Mouse (Mus musculus) neutrophil, adult 5-6 weeks (primary cell): Measurements from ENCODE around the gene Syt2. TPM values are rescaled to one million over a fixed set of nuclear protein-coding genes. Genes with fewer than 3 reads are reported as not detected.

Source experiments
- ATAC-seq: fragments of 151-379, 151-347 bp; 2 replicates; pipeline ENCODE4 v1.8.0; 2017; ENCODE audit warnings: mild to moderate bottlenecking, moderate TSS enrichment; ENCODE audit not compliant: insufficient number of reproducible peaks, poor library complexity, low FRiP score, severe bottlenecking; ENCODE audit errors: extremely low read depth
- total RNA-seq: library from RNA; stranded (forward); fragments of 200-1000 nt; gene quantifications from 2 replicates; pipeline ENCODE4 v1.2.3, GENCODE M21; 2017

Syt2 gene
- total RNA-seq, 1 experiment from 2014 or later, result not detected

DNA sequence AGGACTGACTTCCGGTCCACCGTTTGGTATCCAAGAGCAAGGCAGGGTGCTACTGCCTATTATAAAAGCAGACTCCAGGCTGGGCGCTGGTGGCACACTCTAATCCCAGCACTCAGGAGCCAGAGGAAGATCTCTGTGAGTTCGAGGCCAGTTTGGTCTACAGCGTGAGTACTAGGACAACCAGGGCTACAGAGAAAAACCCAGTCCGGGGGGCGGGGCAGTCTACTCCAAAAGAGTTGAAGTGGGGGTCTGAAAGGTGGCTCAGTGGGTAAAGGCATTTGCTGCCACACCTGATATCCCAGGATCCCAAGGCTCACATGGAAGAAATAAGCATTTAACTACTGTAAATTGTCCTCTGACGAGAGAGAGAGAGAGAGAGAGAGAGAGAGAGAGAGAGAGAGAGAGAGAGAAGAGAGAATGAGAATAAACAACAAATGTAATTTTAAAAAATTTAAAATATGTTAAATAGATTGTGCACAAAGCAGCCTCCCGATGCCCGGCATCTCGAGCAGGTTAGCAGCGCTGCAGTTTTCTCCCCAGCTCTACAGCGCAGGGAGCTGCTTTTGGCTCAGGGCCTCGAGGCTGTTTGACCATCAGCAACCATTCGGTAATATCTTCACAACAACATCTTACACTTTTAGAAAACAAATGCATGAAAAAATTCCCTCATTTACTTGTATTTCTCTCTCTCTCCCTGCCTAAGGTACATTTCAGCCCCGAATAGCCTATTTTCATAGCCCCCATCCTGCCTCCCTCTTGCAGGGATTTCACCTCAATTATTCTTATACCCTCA lies 873 bp upstream of the Syt2 start:
- ATAC-seq, result no peak

DNA sequence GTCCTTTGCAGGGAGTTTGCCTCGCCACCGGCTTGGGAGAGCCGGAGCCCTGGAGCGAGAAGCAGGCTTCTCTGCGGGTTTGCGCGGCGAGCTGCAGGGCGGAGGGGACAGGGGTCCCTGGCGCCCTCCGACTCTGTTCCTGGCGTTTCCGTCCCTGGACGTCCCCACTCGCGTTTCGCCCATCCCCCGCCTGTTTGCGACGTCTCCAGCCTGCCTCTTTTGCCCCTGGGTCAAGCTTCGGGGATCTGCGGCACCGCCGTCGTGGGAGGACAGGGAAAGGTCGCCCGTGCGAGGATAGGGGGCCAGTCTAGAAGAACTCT lies 446 bp downstream of the Syt2 start:
- ATAC-seq, result no peak

DNA sequence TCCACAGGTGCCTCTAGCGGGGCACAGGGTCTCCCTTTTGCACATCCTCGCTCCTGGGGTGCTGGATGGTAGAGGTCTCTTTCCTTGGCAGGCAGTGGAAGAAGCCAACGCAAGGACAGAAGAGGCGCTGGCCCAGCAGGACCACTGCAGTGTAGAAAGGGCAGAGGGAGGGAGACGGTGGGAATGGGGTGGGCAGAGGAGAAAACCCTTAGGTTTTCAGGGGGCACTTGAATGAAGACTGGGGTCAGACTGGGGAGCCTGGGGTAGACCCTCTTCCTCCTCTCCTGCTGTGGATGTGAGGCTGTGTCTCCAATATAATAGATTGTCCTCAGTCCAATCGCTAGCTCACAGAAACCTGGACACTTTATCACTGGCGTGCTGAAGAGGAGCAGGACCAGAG lies 1.1 kb downstream of the Syt2 start:
- ATAC-seq, result no peak

DNA sequence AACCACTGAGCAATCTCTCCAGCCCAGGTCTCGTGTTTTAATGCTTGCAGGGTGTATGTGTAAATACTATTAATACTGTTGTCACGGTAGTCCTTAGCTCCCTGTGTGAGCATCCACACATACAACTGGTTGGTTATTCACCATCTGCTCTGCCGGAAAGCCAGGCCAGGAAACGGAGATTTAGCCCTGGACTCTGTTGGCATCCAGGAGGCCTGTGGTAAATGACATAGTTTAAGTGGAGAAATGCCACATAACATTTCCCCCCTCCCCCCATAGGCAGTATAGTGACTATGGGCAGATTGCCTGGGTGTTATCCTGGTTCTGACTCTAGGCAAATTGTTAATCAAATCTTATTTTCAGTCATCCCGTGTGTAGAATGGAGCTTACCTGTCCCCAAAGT lies 4.3 kb downstream of the Syt2 start:
- no peak for ATAC-seq

DNA sequence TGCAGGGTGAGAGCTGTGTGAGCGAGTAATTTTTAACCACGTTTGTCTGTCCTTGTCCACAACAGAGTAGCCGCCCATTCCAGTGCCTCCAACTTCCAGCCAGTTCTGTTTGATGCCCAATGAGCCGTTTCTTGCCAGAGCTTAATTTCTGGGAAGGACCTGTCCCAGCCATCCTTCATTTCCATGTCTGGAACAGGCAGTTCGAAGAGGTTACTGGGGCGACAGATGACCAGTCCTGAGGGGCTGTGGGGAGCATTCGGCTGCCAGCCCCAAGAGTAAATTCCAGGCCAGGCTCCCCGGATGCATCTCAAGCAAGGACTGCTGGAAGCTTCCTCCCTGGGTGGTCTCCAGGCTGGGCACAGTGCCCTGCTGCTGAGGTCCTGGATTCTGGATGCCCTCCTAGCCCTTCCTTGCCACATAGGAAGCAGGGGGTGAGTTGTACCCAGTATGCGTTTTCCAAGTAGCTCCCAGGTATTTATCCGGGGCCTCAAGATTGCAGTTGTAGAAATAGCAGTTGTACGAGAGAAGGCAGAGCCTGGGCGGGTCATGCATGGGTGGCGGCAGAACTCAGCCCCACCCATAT lies 4.9 kb downstream of the Syt2 start:
- ATAC-seq, result peak; percentile 55; the same call in 1 of the 2 replicates

DNA sequence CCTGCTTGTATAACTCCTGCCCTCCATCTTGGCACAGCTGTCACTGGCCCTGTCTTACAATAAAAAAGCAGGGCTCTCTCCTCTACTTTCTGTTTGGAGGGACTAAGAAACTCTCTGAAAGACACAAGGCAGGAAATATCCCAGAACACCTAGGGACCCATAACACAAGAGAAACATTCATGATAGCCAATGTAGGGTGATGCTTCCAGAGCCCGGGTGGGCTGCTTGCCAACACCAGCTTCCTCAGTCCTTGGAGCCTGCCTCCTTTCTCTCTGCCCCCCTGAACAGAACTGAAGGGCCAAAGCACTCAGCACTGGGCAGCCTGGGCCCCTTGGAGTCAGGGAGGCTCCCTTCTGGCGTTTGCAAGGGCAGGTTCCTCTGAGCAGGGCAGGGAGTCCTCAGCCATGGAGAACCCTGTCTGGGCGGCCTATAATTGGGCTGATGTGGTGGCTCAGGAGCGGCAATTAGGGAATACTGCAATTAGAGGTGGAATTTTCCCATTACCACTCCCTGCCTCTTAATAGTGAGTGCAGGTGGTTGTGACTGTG lies 5.4 kb downstream of the Syt2 start:
- ATAC-seq, result no peak

DNA sequence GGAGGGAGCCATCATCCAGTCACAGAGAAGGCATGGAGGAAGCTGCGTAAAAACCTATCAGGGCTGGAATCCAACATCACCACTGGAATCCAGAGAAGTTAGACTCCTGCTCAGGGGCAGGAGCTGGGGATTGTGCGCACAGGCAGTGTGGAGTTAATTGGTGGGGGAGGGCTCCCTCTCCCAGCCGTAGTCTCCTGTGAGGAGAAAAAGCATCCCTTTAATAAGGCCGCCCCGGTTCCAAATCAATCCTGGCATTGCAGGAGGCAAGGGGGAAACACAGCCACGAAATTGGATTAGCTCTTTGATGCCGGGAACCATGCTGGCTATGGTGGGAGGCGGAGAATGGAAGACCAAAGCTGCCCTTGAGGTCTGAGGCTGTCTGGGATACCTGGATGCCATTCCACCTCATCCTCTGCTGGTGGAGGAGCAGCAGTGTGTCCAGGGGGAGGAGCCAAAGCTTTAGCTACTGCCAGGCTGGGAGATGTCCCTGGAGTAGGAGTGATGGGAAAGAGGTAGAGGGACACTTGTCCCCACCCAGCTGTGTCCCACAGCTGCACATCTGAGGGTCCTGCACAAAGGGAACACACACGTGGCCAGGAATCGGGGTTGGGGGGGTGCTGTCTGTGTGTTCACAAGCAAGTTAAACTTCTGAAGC lies 7.3 kb downstream of the Syt2 start:
- ATAC-seq, result no peak

DNA sequence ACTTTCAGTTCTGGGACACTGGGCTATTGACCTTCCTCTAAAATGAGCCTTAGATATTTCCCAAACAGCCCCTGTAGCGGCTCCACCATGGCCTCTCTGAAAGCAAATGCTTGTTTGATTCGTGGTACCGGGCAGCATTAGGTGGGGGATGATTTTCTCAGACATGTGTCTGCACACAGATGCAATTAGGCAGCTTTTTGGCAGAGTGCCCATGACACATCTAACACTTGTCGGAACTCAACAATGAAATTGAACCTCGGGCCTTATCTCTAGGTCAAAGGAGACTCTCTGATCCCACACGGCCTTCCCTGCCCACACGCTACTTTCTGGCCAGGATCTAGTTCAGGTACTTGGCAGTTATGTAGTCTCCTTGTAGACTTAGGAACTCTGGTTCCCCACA lies 12.4 kb downstream of the Syt2 start:
- ATAC-seq, result no peak

DNA sequence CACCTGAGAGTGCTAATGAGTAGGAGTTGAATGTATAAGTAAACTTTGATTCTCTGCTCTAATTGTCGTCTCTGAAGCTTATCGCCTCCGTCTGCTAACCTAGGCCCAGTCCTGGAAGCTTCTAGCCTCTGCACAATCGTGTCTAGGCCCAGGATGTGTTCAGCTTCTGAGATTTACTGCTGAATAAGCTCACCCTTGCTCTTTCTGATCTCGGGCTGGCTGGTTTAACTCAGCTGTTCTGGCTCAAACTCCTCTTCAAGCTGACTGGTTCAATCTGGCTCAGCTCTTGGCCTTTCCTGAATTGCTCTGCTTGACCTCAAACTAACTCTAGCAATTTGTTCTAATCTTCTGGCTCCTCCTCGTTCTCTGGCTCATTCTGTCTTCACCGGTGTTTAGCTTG lies 13.7 kb downstream of the Syt2 start:
- no peak for ATAC-seq

DNA sequence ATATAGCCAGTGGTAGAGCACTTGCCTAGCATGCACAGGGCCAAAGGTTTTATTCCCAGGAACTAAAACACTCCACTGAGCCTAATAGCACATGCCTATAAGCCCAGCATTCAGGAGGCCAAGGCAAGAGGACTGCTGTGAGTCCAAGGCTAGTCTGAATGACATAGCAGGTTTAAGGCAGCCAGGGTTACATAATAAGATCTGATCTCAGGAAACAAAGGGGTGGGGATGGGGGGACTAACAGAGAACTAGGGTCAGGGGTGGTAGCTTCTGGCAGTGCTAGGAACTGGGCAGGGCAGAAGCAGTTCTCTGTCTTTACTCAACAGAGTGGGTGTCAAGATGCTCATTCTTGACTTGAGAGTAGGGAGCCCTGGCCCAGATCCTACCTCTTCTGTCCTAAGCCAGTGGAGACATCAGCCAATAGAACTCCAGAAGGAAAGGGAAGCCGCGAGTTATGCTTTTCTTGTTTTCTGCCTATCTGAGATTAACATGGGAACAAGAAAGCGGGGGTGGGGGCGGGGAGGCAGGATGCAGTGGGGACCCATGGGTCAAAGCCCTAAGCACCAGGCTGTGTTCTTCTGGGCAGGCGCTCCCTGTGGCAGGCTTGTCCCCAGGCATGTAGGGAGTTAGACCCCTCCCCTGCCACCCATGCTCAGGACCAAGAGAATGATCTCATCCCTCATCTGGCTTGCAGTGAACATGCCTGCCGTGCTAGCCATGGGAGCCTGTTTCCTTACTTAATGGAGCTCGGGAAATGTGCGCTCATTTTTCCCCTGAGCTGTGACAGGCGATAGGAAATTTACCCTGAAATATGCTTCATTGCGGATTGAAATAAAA lies 25.0 kb downstream of the Syt2 start:
- ATAC-seq, result no peak

DNA sequence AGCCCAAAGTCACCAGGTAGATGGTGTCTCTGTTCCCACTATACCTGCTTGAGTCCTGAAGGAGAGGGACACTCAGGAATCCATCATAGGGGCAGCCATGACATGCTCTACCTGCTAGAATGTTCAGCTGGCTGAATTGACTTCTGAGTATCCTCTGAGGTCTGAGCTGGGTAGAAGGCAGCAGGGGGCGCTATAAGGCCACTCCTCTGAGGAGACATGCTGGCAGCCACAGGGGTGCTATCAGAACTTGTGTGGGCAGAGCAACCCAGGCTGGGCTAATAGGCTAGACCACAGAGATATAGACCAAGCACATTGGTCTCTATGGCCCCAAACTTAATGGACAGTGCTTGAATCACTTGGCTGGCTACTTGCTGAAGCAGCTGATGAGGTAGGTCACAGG lies 27.8 kb downstream of the Syt2 start:
- ATAC-seq, result no peak

DNA sequence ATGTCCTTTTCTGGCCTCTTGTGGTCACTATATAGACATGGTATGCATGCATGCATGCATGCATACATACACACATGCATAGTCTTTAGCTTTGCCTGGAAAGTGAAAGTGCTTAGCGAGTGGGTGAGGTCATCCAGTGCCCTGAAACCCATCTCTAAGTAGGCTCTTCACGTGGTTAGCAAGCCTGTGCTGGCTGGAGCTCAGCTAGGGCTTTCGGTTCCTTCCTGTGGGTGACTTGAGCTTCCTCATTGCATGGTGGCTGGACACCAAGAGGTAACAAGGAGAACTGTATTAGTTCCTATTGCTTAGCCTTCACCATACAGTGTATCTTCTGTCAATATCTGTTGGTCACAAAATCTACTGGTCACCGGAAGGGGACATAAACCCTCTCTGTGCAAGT lies 33.0 kb downstream of the Syt2 start:
- peak; percentile 86 for ATAC-seq

DNA sequence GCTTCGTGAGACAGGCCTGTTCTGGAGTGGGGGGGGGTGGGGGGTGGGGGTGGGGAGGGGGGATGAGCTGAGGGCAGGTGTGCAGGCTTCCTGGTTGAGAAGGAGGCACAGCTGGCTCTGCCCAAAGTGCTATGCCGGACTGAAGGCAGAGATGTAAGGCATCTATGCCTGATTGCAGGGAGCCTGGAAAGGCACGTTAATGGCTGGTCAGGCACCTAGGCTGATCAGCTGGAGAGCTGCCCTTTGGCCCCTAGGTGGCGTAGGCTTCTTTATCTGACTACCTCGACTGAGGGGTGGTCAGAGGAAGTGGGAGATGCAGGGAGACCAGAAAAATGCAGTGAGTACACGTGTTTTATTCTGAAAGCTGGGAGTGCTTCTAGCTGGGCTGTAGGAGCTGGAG lies 34.1 kb downstream of the Syt2 start:
- no peak for ATAC-seq

DNA sequence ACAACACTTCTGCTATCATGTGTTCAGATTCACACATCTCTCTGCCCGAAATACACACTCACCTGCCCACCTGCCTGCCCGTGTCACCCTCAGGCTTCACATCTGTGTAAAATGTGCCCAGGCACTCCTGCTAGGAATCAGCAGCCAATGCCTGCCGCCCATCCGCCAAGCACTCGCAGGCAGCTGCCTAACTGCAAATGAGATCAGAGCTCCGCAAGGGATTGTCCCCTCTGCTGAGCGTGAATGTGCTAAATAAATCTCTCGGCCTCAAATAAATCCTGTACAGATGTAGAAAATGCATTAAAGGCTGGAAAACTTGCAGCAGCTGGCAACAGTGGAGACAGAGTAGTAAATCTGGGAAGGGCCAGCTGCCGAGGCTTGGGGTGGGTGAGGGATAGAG lies 36.0 kb downstream of the Syt2 start:
- ATAC-seq, result no peak

DNA sequence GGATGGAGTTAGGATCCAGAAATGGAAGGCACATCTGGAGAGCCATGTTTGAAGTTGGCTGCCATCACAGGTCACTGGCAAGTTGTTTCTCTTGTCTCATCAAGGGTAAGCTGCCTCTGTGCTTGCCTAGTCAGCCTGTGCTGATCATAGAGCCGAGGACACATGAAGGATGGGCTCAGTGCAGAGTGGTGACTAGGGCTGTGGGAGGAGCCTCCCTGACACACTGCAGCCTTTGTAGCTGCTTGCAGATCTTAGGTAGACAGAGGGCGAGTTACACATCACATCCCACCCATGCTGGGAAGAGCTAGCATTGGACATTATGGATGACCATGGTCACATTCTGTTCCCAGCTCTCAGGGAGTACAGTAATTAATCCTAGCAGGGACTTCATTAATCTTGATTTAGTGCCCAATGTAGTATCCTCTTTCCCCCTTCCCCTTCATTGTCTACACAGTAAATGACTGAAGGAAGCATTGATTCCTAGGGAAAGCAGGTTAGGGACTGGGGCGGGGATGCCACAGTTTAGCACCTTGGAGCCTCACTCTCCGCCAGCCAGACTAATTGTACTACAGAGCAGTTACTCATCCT lies 40.5 kb downstream of the Syt2 start:
- no peak for ATAC-seq

DNA sequence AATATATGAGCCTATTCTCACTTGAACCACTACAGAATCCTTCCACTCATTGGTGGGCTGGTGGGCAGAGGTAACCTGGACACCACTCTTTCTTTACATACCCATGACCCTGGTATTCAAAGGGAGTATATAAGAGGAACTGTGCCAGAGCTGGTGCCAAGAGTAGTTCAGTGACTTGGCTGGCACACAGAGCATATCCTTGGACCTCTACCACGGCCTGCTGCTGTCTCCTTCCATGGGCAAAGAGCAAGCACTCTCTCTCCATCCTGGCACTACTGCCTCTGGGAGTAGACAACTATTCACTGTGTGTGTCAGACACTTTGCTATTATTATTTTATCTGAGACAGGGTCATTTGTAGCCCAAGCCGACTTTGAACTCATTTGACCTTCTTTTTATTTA lies 49.8 kb downstream of the Syt2 start:
- no peak for ATAC-seq

DNA sequence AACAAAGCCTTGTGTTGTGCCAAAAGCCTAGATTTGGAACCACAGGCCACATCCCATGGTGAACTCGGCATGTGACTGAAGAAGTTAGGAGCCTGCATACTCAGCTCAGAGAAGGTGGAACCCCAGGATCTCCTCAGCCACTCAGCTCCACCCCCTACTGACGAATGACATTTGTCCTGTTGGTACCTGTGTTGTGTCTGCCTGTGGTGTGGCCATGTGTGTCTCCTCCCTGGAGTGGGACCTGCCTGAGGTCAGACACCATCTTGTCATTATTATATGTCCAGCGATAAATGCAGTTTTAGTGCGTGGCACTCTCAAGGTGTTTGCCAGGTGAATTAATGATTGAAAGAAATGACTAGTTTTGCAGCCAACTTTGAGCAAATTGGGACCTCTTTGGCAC lies 50.6 kb downstream of the Syt2 start:
- no peak for ATAC-seq

DNA sequence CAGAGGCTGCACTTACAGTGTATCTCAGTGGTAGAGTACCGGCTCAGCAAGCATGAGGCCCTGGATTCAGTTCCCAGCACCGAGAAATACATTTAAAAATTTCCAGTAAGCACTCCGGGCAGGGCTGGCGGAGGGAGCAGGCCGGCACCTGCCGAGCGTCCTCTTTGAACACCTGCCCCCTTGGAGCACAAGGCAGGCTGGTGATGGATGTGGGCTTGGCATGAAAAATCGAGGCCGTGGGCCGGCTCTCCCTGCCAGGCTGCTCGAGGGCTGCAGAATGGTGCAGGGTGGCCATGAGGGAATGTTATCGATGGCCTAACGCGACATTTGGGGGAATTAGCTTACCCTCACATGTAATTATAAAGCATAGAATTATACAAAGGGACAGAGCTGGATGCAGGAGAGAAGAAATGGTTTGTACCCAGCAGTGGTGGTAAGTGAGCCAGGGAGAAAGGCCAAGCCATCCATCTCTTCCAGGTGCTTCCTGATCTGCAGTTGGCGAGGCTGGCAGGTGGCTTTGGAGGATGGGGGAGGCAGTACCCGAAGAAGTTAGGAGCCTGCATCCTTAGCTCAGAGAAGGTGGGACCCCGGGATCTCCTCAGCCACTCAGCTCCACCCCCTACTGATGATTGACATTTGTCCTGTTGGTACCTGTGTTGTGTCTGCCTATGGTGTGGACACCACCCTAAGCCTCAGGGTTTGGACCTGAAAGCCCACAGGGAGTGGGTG lies 51.2 kb downstream of the Syt2 start:
- ATAC-seq, result no peak
